Mouse (Mus musculus) hindbrain, embryonic 14.5 days (tissue): Measurements from ENCODE around the gene Tmem260. TPM values are rescaled to one million over a fixed set of nuclear protein-coding genes. Genes with fewer than 3 reads are reported as not detected.
A peak's percentile ranks its signal among the peaks of the same experiment; 100 is the strongest.
"Not testable (repeated sequence)": the region's sequence is repeated elsewhere in the genome, so short reads cannot be mapped to it uniquely, and the experiment has no call there.

Experiments used
- ATAC-seq: fragments of 200-750 bp; cut with Nextera tagmentation; 2 replicates; pipeline ENCODE4 v1.8.0; 2017; ENCODE audit warnings: moderate number of reproducible peaks, mild to moderate bottlenecking, moderate TSS enrichment, moderate library complexity; ENCODE audit not compliant: low FRiP score
- DNase-seq: peaks from one replicate; pipeline ENCODE4 v3.0.0-alpha.2; 2015; ENCODE audit warnings: low spot score
- H3K27ac ChIP-seq: fragments of 300-500 bp; sonication (generic); 2 replicates; pipeline ENCODE4 v1.5.1; 2014; ENCODE audit warnings: mild to moderate bottlenecking, moderate library complexity
- H3K27me3 ChIP-seq: fragments of 300-500 bp; sonication (generic); 2 replicates; pipeline ENCODE4 v1.6.1; 2014; ENCODE audit warnings: mild to moderate bottlenecking, low read length, mixed read lengths; ENCODE audit not compliant: control insufficient read depth, insufficient read depth
- H3K36me3 ChIP-seq: fragments of 300-500 bp; sonication (generic); replicated peaks from 2 replicates; pipeline ENCODE4 v1.6.1; 2014; ENCODE audit not compliant: control insufficient read depth, insufficient read depth
- H3K4me1 ChIP-seq: fragments of 300-500 bp; sonication (generic); replicated peaks from 2 replicates; pipeline ENCODE4 v1.6.1; 2014; ENCODE audit warnings: antibody characterized with exemption, low read length, mixed read lengths; ENCODE audit not compliant: control insufficient read depth, insufficient read depth
- H3K4me2 ChIP-seq: fragments of 300-500 bp; sonication (generic); replicated peaks from 2 replicates; pipeline ENCODE4 v1.6.1; 2014; ENCODE audit warnings: mild to moderate bottlenecking, moderate library complexity
- H3K4me3 ChIP-seq: fragments of 300-500 bp; sonication (generic); replicated peaks from 2 replicates; pipeline ENCODE4 v1.5.1; 2014; ENCODE audit warnings: mild to moderate bottlenecking, low read length
- H3K9ac ChIP-seq: fragments of 300-500 bp; sonication (generic); 2 replicates; pipeline ENCODE4 v1.6.1; 2014
- H3K9me3 ChIP-seq: fragments of 300-500 bp; sonication (generic); 2 replicates; pipeline ENCODE4 v1.6.1; 2016; ENCODE audit warnings: low read length; ENCODE audit not compliant: control insufficient read depth
- WGBS: fragments of 180-500 bp; shearing (Covaris S2); extraction: QIAGEN DNeasy Blood & Tissue Kit; methylation state at CpG from one replicate; pipeline ENCODE4 v1.1.7; 2014; 5-methylcytosine and 5-hydroxymethylcytosine counted together
- polyA plus RNA-seq: library from polyadenylated mRNA; unstranded; fragments of >200 nt; fragmentation: Nextera tagmentation; extraction: Ambion mirVana; gene quantifications from 2 replicates; pipeline ENCODE4 v1.2.1, GENCODE M21; 2014

Gene Tmem260
- polyA plus RNA-seq, 1 experiment from 2014 or later: 20.4 TPM

DNA sequence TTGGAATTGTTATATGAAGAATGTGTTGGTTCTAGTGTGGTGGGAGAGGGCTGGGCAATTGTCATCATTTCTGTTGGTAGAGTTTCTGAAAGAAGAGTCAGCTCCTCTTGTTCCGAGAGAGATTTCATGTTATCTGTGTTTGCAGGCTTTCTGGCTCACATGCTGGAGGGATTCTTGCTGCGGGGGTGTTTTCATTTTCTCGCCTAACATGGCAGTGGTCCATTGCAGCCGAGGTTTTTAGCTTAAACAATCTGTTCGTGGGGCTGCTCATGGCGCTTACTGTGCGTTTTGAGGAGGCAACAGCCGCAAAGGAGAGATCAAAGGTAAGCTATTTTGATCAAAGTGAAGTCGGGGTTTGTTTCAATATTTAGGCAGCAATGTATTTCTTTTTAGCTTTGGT lies 26.3 kb downstream of the Tmem260 start:
- 89% methylated on average over 9 of the region's 9 CpGs for WGBS
- DNase-seq (no peak), ATAC-seq (no peak)
- Histone ChIP-seq H3K4me1 (no peaks in the 10 kb centered on the region), H3K27me3 (no peaks in the 10 kb centered on the region), H3K9me3 (no peaks in the 10 kb centered on the region), H3K9ac (no peak overlapping the region), H3K27ac (no peak overlapping the region), H3K36me3 (no peaks in the 10 kb centered on the region; the same call in none of the 2 replicates), H3K4me3 (no peak overlapping the region), H3K4me2 (no peak overlapping the region)

DNA sequence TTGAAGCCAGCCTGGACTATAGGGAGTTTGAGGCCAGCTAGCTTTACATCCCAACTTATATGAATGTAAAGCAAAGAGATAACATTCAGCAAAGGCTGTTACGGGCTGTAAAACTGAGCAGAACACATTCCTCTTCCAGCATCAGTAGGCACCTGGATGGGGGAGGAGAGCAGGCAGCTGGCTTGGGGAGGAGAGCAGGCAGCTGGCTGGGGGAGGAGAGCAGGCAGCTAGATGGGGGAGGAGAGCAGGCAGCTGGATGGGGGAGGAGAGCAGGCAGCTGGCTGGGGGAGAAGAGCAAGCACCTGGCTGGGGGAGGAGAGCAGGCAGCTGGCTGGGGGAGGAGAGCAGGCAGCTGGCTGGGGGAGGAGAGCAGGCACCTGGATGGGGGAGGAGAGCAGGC lies 29.4 kb downstream of the Tmem260 start:
- Histone ChIP-seq H3K4me3 (no peak overlapping the region), H3K4me2 (no peak overlapping the region), H3K27ac (no peak overlapping the region), H3K27me3 (no peaks in the 10 kb centered on the region), H3K4me1 (no peaks in the 10 kb centered on the region), H3K9me3 (no peaks in the 10 kb centered on the region), H3K36me3 (peaks cover 19% of the 10 kb centered on the region), H3K9ac (no peak overlapping the region)
- WGBS: 90% methylated on average over 1 of the region's 1 CpGs
- DNase-seq: no peak
- ATAC-seq: no peak

DNA sequence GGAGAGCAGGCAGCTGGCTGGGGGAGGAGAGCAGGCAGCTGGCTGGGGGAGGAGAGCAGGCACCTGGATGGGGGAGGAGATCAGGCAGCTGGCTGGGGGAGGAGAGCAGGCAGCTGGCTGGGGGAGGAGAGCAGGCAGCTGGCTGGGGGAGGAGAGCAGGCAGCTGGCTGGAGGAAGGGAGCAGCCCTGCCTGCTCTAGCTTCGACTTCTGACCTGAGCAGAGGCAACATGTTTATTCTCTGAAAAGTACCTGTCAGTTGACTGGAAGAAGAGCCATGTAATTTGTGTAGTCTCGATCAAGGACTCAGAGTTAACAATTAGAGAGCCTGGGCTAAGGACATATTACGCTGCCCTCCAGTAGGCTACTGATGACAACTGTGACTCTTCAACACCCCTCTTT lies 29.9 kb downstream of the Tmem260 start:
- H3K27me3 ChIP-seq, H3K4me3 ChIP-seq, H3K4me1 ChIP-seq, H3K9ac ChIP-seq, H3K9me3 ChIP-seq, H3K27ac ChIP-seq, H3K4me2 ChIP-seq, ATAC-seq, DNase-seq: not testable (repeated sequence)
- 75% methylated on average over 3 of the region's 3 CpGs for WGBS
- H3K36me3 ChIP-seq: peaks cover 19% of the 10 kb centered on the region

GRCm38 (mm10) chr14:48476278-48476677 lies 30.4 kb downstream of the Tmem260 start:
- Histone ChIP-seq H3K27me3 (no peaks in the 10 kb centered on the region), H3K4me2 (no peak overlapping the region), H3K4me1 (no peaks in the 10 kb centered on the region), H3K9ac (no peak overlapping the region), H3K36me3 (peaks cover 19% of the 10 kb centered on the region), H3K4me3 (no peak overlapping the region), H3K9me3 (no peaks in the 10 kb centered on the region), H3K27ac (no peak overlapping the region)
- DNase-seq: no peak
- WGBS: 78% methylated on average over 8 of the region's 8 CpGs
- no peak for ATAC-seq

DNA sequence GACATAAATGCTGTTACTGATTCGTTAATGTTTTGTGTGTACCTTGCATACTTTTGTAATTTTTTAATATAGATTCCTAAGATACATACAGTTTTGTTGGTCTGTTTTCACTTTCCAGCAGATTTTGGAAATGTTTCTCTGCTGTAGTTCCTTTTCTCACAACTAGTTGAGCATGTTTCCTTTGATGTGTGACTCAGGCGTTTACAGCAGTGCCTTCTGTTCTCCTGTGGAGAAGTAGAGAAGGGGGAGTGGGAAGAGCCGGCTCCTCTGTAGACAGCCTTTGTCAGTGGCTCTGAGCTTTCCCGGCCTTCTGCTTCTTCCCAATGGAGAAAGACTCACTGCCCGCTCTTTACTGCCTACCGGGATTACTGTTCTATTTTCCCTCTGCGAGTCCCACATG lies 35.7 kb downstream of the Tmem260 start:
- H3K27me3 ChIP-seq: no peaks in the 10 kb centered on the region
- DNase-seq: no peak
- H3K4me1 ChIP-seq: no peaks in the 10 kb centered on the region
- no peak overlapping the region for H3K4me3 ChIP-seq
- H3K4me2 ChIP-seq: no peak overlapping the region
- no peak overlapping the region for H3K9ac ChIP-seq
- H3K36me3 ChIP-seq: peaks cover 28% of the 10 kb centered on the region
- no peaks in the 10 kb centered on the region for H3K9me3 ChIP-seq
- 48% methylated on average over 7 of the region's 7 CpGs for WGBS
- no peak overlapping the region for H3K27ac ChIP-seq
- ATAC-seq: no peak

- H3K9me3 ChIP-seq: no peaks in the 10 kb centered on the region
- 93% methylated on average over 6 of the region's 6 CpGs for WGBS
These were observed 36.8 kb downstream of the Tmem260 start for GRCm38 (mm10) chr14:48482762-48483161.

GRCm38 (mm10) chr14:48493896-48494295 lies 48.0 kb downstream of the Tmem260 start:
- WGBS: 26% methylated on average over 4 of the region's 4 CpGs
- Histone ChIP-seq H3K4me2 (no peak overlapping the region), H3K9ac (no peak overlapping the region), H3K27me3 (no peaks in the 10 kb centered on the region), H3K4me1 (no peaks in the 10 kb centered on the region), H3K4me3 (no peak overlapping the region), H3K27ac (no peak overlapping the region), H3K9me3 (no peaks in the 10 kb centered on the region), H3K36me3 (peaks cover 17% of the 10 kb centered on the region)
- ATAC-seq (no peak; the same call in 1 of the 2 replicates), DNase-seq (peak; percentile 73)

More at GRCm38 (mm10) chr14:48482762-48483161, 36.8 kb downstream of the Tmem260 start:
- no peak overlapping the region for H3K4me3 ChIP-seq
- ATAC-seq (no peak), DNase-seq (no peak)
- H3K36me3 ChIP-seq: peaks cover 27% of the 10 kb centered on the region
- no peak overlapping the region for H3K9ac ChIP-seq
- H3K4me1 ChIP-seq: no peaks in the 10 kb centered on the region
- no peak overlapping the region for H3K4me2 ChIP-seq
- no peak overlapping the region for H3K27ac ChIP-seq
- no peaks in the 10 kb centered on the region for H3K27me3 ChIP-seq

DNA sequence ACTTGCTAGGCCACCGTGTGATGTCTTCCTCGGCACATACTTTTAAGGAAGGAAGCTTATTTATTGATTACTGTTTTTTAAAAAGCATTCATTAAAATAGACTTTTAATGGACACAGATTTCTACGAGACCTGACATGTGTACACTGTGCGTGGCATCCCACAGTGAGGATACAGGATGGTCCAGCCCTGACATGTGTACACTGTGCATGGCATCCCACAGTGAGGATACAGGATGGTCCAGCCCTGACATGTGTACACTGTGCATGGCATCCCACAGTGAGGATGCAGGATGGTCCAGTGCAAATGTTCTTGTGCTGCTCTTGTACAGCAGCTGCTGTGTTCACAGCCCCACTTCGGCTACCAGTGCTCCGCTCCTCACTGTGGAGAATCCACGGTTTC lies 56.6 kb downstream of the Tmem260 start:
- no peaks in the 10 kb centered on the region for H3K27me3 ChIP-seq
- H3K36me3 ChIP-seq: peaks cover 1% of the 10 kb centered on the region; the same call in 1 of the 2 replicates
- no peak overlapping the region for H3K27ac ChIP-seq
- WGBS: 86% methylated on average over 7 of the region's 7 CpGs
- no peaks in the 10 kb centered on the region for H3K4me1 ChIP-seq
- ATAC-seq (no peak), DNase-seq (no peak)
- no peak overlapping the region for H3K4me3 ChIP-seq
- H3K9me3 ChIP-seq: no peaks in the 10 kb centered on the region
- no peak overlapping the region for H3K4me2 ChIP-seq
- H3K9ac ChIP-seq: no peak overlapping the region

DNA sequence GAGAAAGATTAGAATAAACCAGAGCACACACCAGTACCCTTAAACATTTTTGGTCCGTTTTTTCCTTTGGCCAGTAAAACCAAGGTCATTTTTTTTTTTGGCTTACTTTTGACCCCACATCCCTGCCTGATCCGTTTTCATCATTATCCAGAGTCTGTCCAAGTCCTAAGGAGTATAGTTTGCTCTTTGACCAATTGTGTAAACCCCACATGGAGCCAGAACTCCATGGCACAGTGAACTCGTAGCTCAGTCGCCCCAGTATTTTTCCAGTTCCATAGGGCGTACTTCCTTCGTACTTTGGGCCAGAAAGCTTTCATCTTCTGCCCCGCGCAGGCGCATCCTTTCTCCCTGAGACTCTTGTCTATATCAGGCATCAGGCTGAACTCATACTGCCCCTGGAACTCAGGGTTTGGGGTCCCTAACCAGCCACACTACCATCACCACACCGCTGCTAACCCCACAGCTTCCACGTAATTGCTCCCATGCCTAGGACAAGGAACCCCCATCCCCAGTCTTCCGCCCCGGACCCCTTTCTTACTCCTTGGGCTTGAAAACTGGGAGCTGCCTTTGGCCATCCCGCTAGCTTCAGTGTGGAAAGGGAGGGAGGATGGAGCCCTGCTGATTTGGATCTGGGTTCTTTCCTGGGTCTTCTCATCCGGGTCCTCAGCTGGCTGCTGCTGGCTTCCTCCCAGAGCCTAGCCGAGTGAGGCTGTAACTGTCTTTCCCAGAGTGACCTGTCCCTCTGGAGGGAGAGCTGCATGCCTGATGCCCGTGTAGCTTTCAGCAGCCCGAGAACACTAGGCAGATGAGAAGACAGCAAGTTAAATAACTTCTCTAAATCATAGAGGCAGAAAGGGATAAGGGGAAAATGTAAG lies 58.0 kb downstream of the Tmem260 start:
- 0 out of 2 replicates have a peak, but pooled peaks cover 4% of the 10 kb centered on the region for H3K27me3 ChIP-seq
- no peak for ATAC-seq
- H3K4me2 ChIP-seq: peak overlapping the region; percentile 19; the same call in 1 of the 2 replicates
- H3K27ac ChIP-seq: no peak overlapping the region
- peak overlapping the region; percentile 35 for H3K9ac ChIP-seq
- no peaks in the 10 kb centered on the region for H3K4me1 ChIP-seq
- WGBS: 24% methylated on average over 18 of the region's 18 CpGs
- DNase-seq: no peak
- H3K36me3 ChIP-seq: no peaks in the 10 kb centered on the region; the same call in 1 of the 2 replicates
- H3K4me3 ChIP-seq: no peak overlapping the region
- no peaks in the 10 kb centered on the region for H3K9me3 ChIP-seq
